Comparison of ENCODE assay signal across 8 mouse cellular contexts in the genomic region with DNA sequence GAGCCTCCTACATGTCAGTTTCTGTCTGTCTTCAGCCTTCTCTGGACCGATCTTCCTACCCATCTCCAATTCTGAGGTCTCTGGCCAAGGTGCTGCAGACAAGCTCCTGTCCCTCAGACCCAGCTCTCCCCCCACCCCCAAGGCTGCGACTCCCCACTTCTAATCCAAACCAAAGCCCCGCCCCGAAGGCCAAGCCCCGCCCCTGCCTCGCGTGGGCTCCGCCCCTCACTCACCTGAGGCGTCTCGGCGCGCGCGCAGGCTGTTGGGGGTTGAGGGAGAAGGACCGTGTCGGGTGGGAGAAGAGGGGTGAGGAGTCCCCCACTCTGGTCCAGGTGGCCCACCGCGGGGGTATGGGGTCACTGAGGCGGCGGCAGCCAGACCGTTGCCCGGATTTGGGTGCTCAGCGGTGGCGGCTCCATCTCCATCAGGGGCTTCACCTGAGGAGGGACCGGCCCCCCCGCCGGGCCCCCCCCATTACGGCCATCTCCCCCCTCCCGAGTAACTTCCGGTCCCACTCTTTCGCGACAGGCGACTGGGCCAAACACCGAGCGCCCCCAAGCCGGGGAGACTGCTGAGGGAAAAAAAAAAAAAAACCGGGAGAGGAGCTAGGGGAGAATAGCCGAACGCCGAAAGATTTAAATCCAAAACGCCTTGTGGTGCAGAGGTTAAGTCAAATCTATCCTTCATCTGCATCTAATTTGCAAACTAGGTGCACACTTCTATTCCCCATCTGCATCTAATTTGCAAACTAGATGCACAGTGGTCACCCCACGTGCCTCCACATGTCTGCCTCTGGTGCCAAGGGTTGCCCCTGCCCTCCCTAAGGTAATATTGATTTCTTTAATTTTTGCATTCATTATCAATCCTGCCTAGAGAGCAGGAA. TPM values are rescaled to one million over a fixed set of nuclear protein-coding genes. Genes with fewer than 3 reads are reported as not detected.
DNase-seq lines count a peak whose midpoint lies in the region; ATAC-seq and TF ChIP-seq lines count a peak whose summit lies in the region.

No protein-coding gene starts in this region.

- H3K36me3 ChIP-seq in erythroblast, embryonic 14.5 days (ENCODE audit: control insufficient read depth): peaks cover 10% of the 10 kb centered on the region; the same call in 1 of the 2 replicates
- peaks cover 8% of the 10 kb centered on the region for H3K36me3 ChIP-seq in hindbrain, embryonic 13.5 days
- H3K36me3 ChIP-seq in lung, postnatal 0 days (ENCODE audit: insufficient read depth, low read length): no peaks in the 10 kb centered on the region

- WGBS in hindbrain, embryonic 13.5 days: 1% methylated on average over 42 of the region's 42 CpGs
- 1% methylated on average over 34 of the region's 42 CpGs for WGBS in lung, postnatal 0 days

- peak overlapping the region; percentile 83 for H3K9ac ChIP-seq in hindbrain, embryonic 13.5 days
- peak overlapping the region; percentile 55 for H3K9ac ChIP-seq in lung, postnatal 0 days (replicated peaks; ENCODE audit: low read depth)

- peak overlapping the region; percentile 88 for H3K27ac ChIP-seq in hindbrain, embryonic 13.5 days
- H3K27ac ChIP-seq in lung, postnatal 0 days (ENCODE audit: low read length): peak overlapping the region; percentile 47; the same call in 1 of the 2 replicates

- no peaks in the 10 kb centered on the region; the same call in 1 of the 2 replicates for H3K9me3 ChIP-seq in erythroblast, embryonic 14.5 days (ENCODE audit: control insufficient read depth, low read length)
- H3K9me3 ChIP-seq in hindbrain, embryonic 13.5 days: no peaks in the 10 kb centered on the region
- H3K9me3 ChIP-seq in lung, postnatal 0 days (ENCODE audit: low read length): no peaks in the 10 kb centered on the region

- peak; percentile 60 for ATAC-seq in hindbrain, embryonic 13.5 days (ENCODE audit: low FRiP score)
- peak; percentile 49 for ATAC-seq in lung, postnatal 0 days

- peaks cover 52% of the 10 kb centered on the region for H3K4me1 ChIP-seq in erythroblast, embryonic 14.5 days (ENCODE audit: control insufficient read depth)
- peaks cover 25% of the 10 kb centered on the region for H3K4me1 ChIP-seq in hindbrain, embryonic 13.5 days (replicated peaks)
- H3K4me1 ChIP-seq in lung, postnatal 0 days (ENCODE audit: insufficient read depth, low read depth, low read length): peaks cover 6% of the 10 kb centered on the region; the same call in 1 of the 2 replicates

- peak overlapping the region; percentile 76 for H3K4me2 ChIP-seq in hindbrain, embryonic 13.5 days
- peak overlapping the region; percentile 80 for H3K4me2 ChIP-seq in lung, postnatal 0 days (replicated peaks; ENCODE audit: low read depth, low read length)

- no peak for TF ChIP-seq EP300 in lung, postnatal 0 days (IDR thresholded peaks at IDR 0.05)

- TF ChIP-seq CTCF in lung, postnatal 0 days (IDR thresholded peaks at IDR 0.05): no peak

- DNase-seq in CD8-positive naive resting alpha-beta T cell, adult 2 months (ENCODE audit: low read depth in 2 of 2, low spot score in 2 of 2): peak; percentile 31 to 50
- DNase-seq in brain, adult 2 months (ENCODE audit: low read depth, low spot score): peak; percentile 82
- DNase-seq in layer of hippocampus, postnatal 25 days (ENCODE audit: extremely low spot score in 1 of 2, low spot score in 1 of 2): peak; percentile 54 to 61
- DNase-seq in lung, postnatal 0 days (ENCODE audit: low spot score): peak; percentile 42
- DNase-seq in retina, embryonic 14.5 days (ENCODE audit: low spot score): peak; percentile 66
- peak; percentile 67 to 73 for DNase-seq in thymus, postnatal 36 days

- H3K4me3 ChIP-seq in erythroblast, embryonic 14.5 days (replicated peaks): peak overlapping the region; percentile 61
- H3K4me3 ChIP-seq in hindbrain, embryonic 13.5 days: peak overlapping the region; percentile 76
- peak overlapping the region; percentile 53 for H3K4me3 ChIP-seq in lung, postnatal 0 days (ENCODE audit: low read depth, low read length)

- H3K27me3 ChIP-seq in erythroblast, embryonic 14.5 days (ENCODE audit: control insufficient read depth): peaks cover 73% of the 10 kb centered on the region
- peaks cover 11% of the 10 kb centered on the region for H3K27me3 ChIP-seq in hindbrain, embryonic 13.5 days
- H3K27me3 ChIP-seq in lung, postnatal 0 days (replicated peaks; ENCODE audit: insufficient read depth, low read length): no peaks in the 10 kb centered on the region

RNA-seq across cellular contexts. Expression of a gene that starts 4.8 kb away (rescaled TPM):
- 0.04 and 0.14 TPM in 2 replicates for polyA plus RNA-seq in erythroblast, embryonic 14.5 days (2012)
- polyA plus RNA-seq in hindbrain, embryonic 13.5 days (2015; fragmentation: Nextera tagmentation; extraction: Ambion mirVana): 14.4 and 14.6 TPM in 2 replicates
- 10 to 100 TPM; 11.4 to 13.3 TPM for total RNA-seq in layer of hippocampus, postnatal 25 days (2021)
- 12.3 and 12.6 TPM in 2 replicates for polyA plus RNA-seq in lung, postnatal 0 days (2015; fragmentation: Nextera tagmentation; extraction: Ambion mirVana)

RNA-seq across cellular contexts. Expression of a gene that starts 23.2 kb away (rescaled TPM):
- 0.01 TPM in 1 of 2 replicates, not detected in the other for polyA plus RNA-seq in erythroblast, embryonic 14.5 days (2012)
- polyA plus RNA-seq in hindbrain, embryonic 13.5 days (2015; fragmentation: Nextera tagmentation; extraction: Ambion mirVana): 14.6 and 15.2 TPM in 2 replicates
- 10 to 100 TPM; 10.7 to 17.2 TPM for total RNA-seq in layer of hippocampus, postnatal 25 days (2021)
- 1.3 and 1.5 TPM in 2 replicates for polyA plus RNA-seq in lung, postnatal 0 days (2015; fragmentation: Nextera tagmentation; extraction: Ambion mirVana)

RNA-seq across cellular contexts. Expression of a gene that starts 27.0 kb away (rescaled TPM):
- 1.1 and 1.2 TPM in 2 replicates for polyA plus RNA-seq in erythroblast, embryonic 14.5 days (2012)
- 99.1 and 101 TPM in 2 replicates for polyA plus RNA-seq in hindbrain, embryonic 13.5 days (2015; fragmentation: Nextera tagmentation; extraction: Ambion mirVana)
- 100 to 1,000 TPM; 130 to 136 TPM for total RNA-seq in layer of hippocampus, postnatal 25 days (2021)
- polyA plus RNA-seq in lung, postnatal 0 days (2015; fragmentation: Nextera tagmentation; extraction: Ambion mirVana): 69.1 and 71.8 TPM in 2 replicates

RNA-seq across cellular contexts. Expression of a gene that starts 35.0 kb away (rescaled TPM):
- polyA plus RNA-seq in erythroblast, embryonic 14.5 days (2012): not detected in 2 replicates
- polyA plus RNA-seq in hindbrain, embryonic 13.5 days (2015; fragmentation: Nextera tagmentation; extraction: Ambion mirVana): 0.32 and 0.70 TPM in 2 replicates
- total RNA-seq in layer of hippocampus, postnatal 25 days (2021): under 1 TPM; 0.49 to 0.62 TPM
- 1.0 and 1.4 TPM in 2 replicates for polyA plus RNA-seq in lung, postnatal 0 days (2015; fragmentation: Nextera tagmentation; extraction: Ambion mirVana)

RNA-seq across cellular contexts. Expression of a gene that starts 35.8 kb away (rescaled TPM):
- 2.3 and 2.6 TPM in 2 replicates for polyA plus RNA-seq in erythroblast, embryonic 14.5 days (2012)
- 26.0 and 26.7 TPM in 2 replicates for polyA plus RNA-seq in hindbrain, embryonic 13.5 days (2015; fragmentation: Nextera tagmentation; extraction: Ambion mirVana)
- 1 to 10 TPM; 2.7 to 4.0 TPM for total RNA-seq in layer of hippocampus, postnatal 25 days (2021)
- polyA plus RNA-seq in lung, postnatal 0 days (2015; fragmentation: Nextera tagmentation; extraction: Ambion mirVana): 33.9 and 34.7 TPM in 2 replicates

Comparison
In these comparisons a context has a peak if more than half of its experiments do, and no peak if none do; other contexts are left out.
1. Peak in every context shown above with its lines: DNase-seq, ATAC-seq, H3K4me3 ChIP-seq and H3K27ac ChIP-seq.
2. RNA of a gene that starts 4.8 kb away (polyA plus RNA-seq): 14.4 to 14.6 TPM in hindbrain, embryonic 13.5 days and 12.3 to 12.6 TPM in lung, postnatal 0 days; 0.04 to 0.14 TPM in erythroblast, embryonic 14.5 days; every median in the first group is over 10 times any median in the second.
3. RNA of a gene that starts 27.0 kb away (polyA plus RNA-seq): 99.1 to 101 TPM in hindbrain, embryonic 13.5 days and 69.1 to 71.8 TPM in lung, postnatal 0 days; 1.1 to 1.2 TPM in erythroblast, embryonic 14.5 days; every median in the first group is over 10 times any median in the second.